Mouse (Mus musculus) C2C12 (cell line): ENCODE measurements around the gene Perm1. TPM values are rescaled to one million over a fixed set of nuclear protein-coding genes. Genes with fewer than 3 reads are reported as not detected.

Experiments
- H3K27me3 ChIP-seq: one replicate; pipeline ENCODE4 v1.6.1; 2011; ENCODE audit not compliant: control insufficient read depth, insufficient read depth, insufficient read length
- H3K36me3 ChIP-seq: one replicate; pipeline ENCODE4 v1.6.1; 2011; ENCODE audit not compliant: control insufficient read depth, insufficient read depth
- H3K4me3 ChIP-seq: one replicate; pipeline ENCODE4 v1.5.1; 2011; ENCODE audit warnings: mild to moderate bottlenecking, control low read depth; ENCODE audit not compliant: poor library complexity, insufficient read depth, severe bottlenecking
- H3K79me2 ChIP-seq: one replicate; pipeline ENCODE4 v1.6.1; 2011; ENCODE audit not compliant: control insufficient read depth, insufficient read depth
- H3K79me3 ChIP-seq: one replicate; pipeline ENCODE4 v1.6.1; 2011; ENCODE audit warnings: low read depth, control low read depth
- H3ac ChIP-seq: one replicate; pipeline ENCODE3; 2011; ENCODE audit warnings: low read depth; ENCODE audit not compliant: control insufficient read depth, insufficient read length
- CEBPB ChIP-seq: IDR thresholded peaks from one replicate; pipeline ENCODE4 v1.6.1; 2011; ENCODE audit warnings: low read depth, mild to moderate bottlenecking, control low read depth, moderate library complexity
- CTCF ChIP-seq: IDR thresholded peaks from one replicate; pipeline ENCODE4 v1.5.1; 2011; ENCODE audit not compliant: control insufficient read depth, insufficient read depth, insufficient read length
- FOSL1 ChIP-seq: IDR thresholded peaks from one replicate; pipeline ENCODE4 v1.8.0; 2011; ENCODE audit warnings: mild to moderate bottlenecking, low read length; ENCODE audit not compliant: poor library complexity, insufficient read depth, severe bottlenecking
- MAX ChIP-seq: IDR thresholded peaks from one replicate; pipeline ENCODE4 v1.6.1; 2011; ENCODE audit warnings: mild to moderate bottlenecking, control low read depth
- MYOD1 ChIP-seq: IDR thresholded peaks from one replicate; pipeline ENCODE4 v1.6.1; 2011; ENCODE audit warnings: low read depth; ENCODE audit not compliant: control insufficient read depth, insufficient read length
- MYOG ChIP-seq: IDR thresholded peaks from one replicate; pipeline ENCODE4 v1.6.1; 2011; ENCODE audit not compliant: control insufficient read depth, insufficient read length; ENCODE audit errors: extremely low read depth
- USF1 ChIP-seq: IDR thresholded peaks from one replicate; pipeline ENCODE4 v1.6.1; 2011; ENCODE audit warnings: low read depth, mild to moderate bottlenecking, control low read depth, moderate library complexity
- polyA plus RNA-seq: library from polyadenylated mRNA; unstranded; fragments of >200 nt; fragmentation: generic; extraction: Trizol; gene quantifications from one replicate; pipeline ENCODE4 v1.2.1, GENCODE M21; 2012; ENCODE audit warnings: missing spikeins

The Perm1 gene
- polyA plus RNA-seq, 1 experiment = 0.02 TPM

DNA sequence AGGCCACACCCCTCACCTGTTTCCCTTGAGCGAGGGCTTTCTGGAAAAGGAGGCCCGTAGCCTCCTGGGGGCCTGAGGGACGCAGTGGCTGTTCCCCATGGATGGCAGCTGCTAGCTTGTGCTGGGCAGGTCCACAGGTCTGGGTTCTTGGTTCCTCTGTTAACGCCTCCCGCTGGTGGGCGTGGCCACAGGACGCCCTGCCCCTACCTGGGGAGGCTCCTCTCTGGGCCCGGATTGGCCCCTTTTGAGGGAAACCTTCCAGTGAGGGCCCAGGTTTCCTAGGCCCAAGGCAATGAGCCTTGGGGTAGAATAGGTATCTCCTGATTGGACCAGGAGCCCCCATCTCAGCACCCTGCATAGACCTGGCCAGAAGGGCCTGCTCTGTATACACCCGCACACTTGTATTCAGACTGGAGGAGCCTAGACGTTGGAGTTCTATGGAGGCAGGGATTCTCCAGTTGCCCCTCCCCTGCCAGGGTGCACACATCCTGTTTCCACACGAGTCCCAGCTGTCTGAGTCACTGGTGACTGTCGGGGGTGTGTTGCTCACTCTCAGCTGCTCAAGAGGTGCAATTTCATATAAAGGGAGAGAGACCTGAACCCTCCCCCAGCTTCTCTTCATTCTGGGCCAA lies 12.8 kb downstream of the Perm1 start:
- no peak overlapping the region for H3ac ChIP-seq
- H3K79me3 ChIP-seq = no peaks in the 10 kb centered on the region
- H3K4me3 ChIP-seq = no peak overlapping the region
- no peaks in the 10 kb centered on the region for H3K27me3 ChIP-seq
- peaks cover under 1% of the 10 kb centered on the region for H3K79me2 ChIP-seq
- H3K36me3 ChIP-seq = peaks cover 10% of the 10 kb centered on the region
- no peak for TF ChIP-seq USF1
- TF ChIP-seq MAX = no peak
- no peak for TF ChIP-seq MYOG
- TF ChIP-seq MYOD1 = peak; percentile 39
- no peak for TF ChIP-seq FOSL1

DNA sequence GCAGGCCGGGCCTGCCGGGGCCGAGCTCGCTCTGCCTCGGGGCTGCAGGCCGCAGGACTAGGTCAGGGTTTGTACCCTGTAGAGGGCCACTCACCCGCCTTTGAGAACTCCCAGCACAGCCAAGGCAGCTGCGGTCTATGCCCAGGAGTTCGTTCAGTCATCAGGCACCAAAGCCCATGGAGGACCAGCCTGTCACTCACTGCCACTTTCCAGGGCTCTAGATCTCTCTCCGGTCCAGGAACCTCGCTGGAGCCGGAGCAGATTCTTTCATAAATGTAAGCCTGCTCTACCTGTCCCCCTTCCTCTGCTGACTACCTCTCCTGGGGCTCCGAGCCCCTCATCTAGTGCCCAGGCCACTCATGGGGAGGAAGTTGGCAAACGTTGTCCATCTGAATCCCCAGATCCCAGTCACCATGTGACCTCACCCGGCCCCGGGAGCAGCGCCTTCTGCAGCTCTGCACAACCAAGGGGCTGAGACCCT lies 18.4 kb downstream of the Perm1 start:
- Histone ChIP-seq H3K36me3 (peaks cover 32% of the 10 kb centered on the region), H3K79me2 (peaks cover 41% of the 10 kb centered on the region), H3ac (peak overlapping the region; percentile 58), H3K79me3 (peaks cover 22% of the 10 kb centered on the region), H3K4me3 (peak overlapping the region; percentile 44), H3K27me3 (no peaks in the 10 kb centered on the region)
- TF ChIP-seq CEBPB (no peak), USF1 (peak; percentile 45), MYOD1 (no peak), MYOG (no peak)

- Histone ChIP-seq H3K79me3 (peaks cover 25% of the 10 kb centered on the region), H3ac (peak within 1 kb of the TSS; percentile 88), H3K36me3 (peaks cover 39% of the 10 kb centered on the region), H3K27me3 (no peaks in the 10 kb centered on the region), H3K4me3 (peak within 1 kb of the TSS; percentile 87), H3K79me2 (peaks cover 48% of the 10 kb centered on the region)
- TF ChIP-seq USF1 (no peak), MAX (no peak), MYOG (no peak), CEBPB (no peak), MYOD1 (no peak), CTCF (no peak)
Measured at GRCm38 (mm10) chr4:156234701-156235213, 19.1 kb downstream of the Perm1 start, which contains the start of gene Plekhn1. Gene Plekhn1, minus strand, starts transcription at chr4:156234857.

- H3ac ChIP-seq = peak overlapping the region; percentile 60
- H3K27me3 ChIP-seq = no peaks in the 10 kb centered on the region
- peaks cover 45% of the 10 kb centered on the region for H3K36me3 ChIP-seq
- H3K4me3 ChIP-seq = peak overlapping the region; percentile 87
- H3K79me3 ChIP-seq = peaks cover 28% of the 10 kb centered on the region
- TF ChIP-seq MYOG (no peak), MAX (no peak), MYOD1 (no peak), USF1 (no peak), FOSL1 (no peak), CTCF (no peak), CEBPB (no peak)
- H3K79me2 ChIP-seq = peaks cover 54% of the 10 kb centered on the region
Measured at GRCm38 (mm10) chr4:156235360-156235770, 19.7 kb downstream of the Perm1 start.

DNA sequence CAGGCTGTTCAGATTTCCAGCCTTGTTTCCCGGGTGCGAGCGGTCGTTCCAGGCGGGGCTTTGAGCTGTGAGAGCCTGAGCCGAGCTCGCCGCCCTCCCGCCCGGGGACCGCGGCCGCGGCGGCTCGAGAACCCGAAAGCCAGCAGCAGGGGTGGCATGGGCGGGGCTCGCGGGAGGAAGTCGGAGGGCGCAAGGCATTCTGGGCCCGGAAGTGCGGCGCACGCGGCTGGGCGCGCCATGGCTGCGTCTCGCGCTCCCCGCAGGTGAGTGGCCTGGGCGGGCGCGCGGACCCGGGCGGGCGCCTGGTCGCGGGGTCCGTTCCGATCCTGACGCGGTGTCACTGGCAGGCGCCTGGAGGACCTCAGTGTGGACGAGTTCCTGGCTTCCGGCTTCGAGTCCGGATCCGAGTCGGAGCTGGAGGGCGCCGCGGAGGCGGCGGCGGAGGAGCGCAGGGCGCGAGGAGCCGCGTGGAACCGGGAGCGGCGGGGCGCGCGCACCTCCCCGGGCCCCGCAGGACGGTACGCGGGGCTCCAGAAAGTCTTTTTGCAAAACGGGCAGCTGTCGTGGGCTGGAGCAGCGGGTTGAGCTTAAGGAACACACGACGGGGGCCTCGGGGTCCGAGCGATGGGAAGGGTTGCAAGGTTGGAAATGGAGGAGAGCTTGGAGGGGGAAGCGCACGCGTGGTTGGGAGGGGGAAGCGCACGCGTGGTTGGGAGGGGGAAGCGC lies 20.3 kb downstream of the Perm1 start, which contains the start of gene Noc2l:
Noc2l (plus strand) TSS at position 203 of the 726 bp plus-strand sequence.
- Histone ChIP-seq H3ac (peak within 1 kb of the TSS; percentile 98), H3K4me3 (peak within 1 kb of the TSS; percentile 87), H3K27me3 (no peaks in the 10 kb centered on the region), H3K36me3 (peaks cover 51% of the 10 kb centered on the region), H3K79me3 (peaks cover 28% of the 10 kb centered on the region), H3K79me2 (peaks cover 60% of the 10 kb centered on the region)
- no peak for TF ChIP-seq MYOD1
- peak; percentile 93 for TF ChIP-seq MAX
- no peak for TF ChIP-seq FOSL1
